Mouse (Mus musculus): ENCODE data around the gene D11Wsu47e.

- no peak for TF ChIP-seq CTCF (IDR thresholded peaks at IDR 0.05; ENCODE audit: low read depth, low read length)
- TF ChIP-seq POLR2A (IDR thresholded peaks at IDR 0.05; ENCODE audit: borderline replicate concordance, low read depth, low read length): no peak
Measured at GRCm38 (mm10) chr11:113680954-113681353, 3.3 kb upstream of the D11Wsu47e start.
